Mouse (Mus musculus) NIH3T3 (cell line): ENCODE measurements around the gene Neu2.
"Not testable (repeated sequence)": the region's sequence is repeated elsewhere in the genome, so short reads cannot be mapped to it uniquely, and the experiment has no call there.

Source experiments
- DNase-seq: peaks from one replicate; pipeline ENCODE4 v3.0.0-alpha.2; 2012; ENCODE audit warnings: low read depth

Gene Neu2

GRCm38 (mm10) chr1:87509561-87510165 is at the start of gene Neu2:
Gene Neu2, plus strand, starts transcription at chr1:87509889.
- DNase-seq, result no peak

GRCm38 (mm10) chr1:87467469-87467868 is 42.2 kb upstream of the Neu2 start:
- no peak for DNase-seq

GRCm38 (mm10) chr1:87468321-87468720 is 41.4 kb upstream of the Neu2 start:
- DNase-seq, result peak; percentile 79

- not testable (repeated sequence) for DNase-seq
Observed at GRCm38 (mm10) chr1:87469971-87470370, 39.7 kb upstream of the Neu2 start, which contains the start of gene Snorc. Gene Snorc, plus strand, starts transcription at chr1:87470271.

- no peak for DNase-seq
Observed at GRCm38 (mm10) chr1:87471914-87472313, 37.8 kb upstream of the Neu2 start.

GRCm38 (mm10) chr1:87472576-87472975 is 37.1 kb upstream of the Neu2 start:
- no peak for DNase-seq

- no peak for DNase-seq
Observed at GRCm38 (mm10) chr1:87475076-87475895, 34.4 kb upstream of the Neu2 start.

GRCm38 (mm10) chr1:87482546-87482945 is 27.1 kb upstream of the Neu2 start:
- no peak for DNase-seq

- DNase-seq, result peak; percentile 80
Observed at GRCm38 (mm10) chr1:87486386-87486785, 23.3 kb upstream of the Neu2 start.

GRCm38 (mm10) chr1:87492285-87492684 is 17.4 kb upstream of the Neu2 start:
- DNase-seq, result peak; percentile 71

GRCm38 (mm10) chr1:87493542-87493941 is 16.1 kb upstream of the Neu2 start:
- DNase-seq, result no peak

GRCm38 (mm10) chr1:87505524-87505923 is 4.2 kb upstream of the Neu2 start:
- no peak for DNase-seq

- DNase-seq, result no peak
Observed at GRCm38 (mm10) chr1:87507857-87508256, 1.8 kb upstream of the Neu2 start.

GRCm38 (mm10) chr1:87508591-87509560 is 813 bp upstream of the Neu2 start:
- no peak for DNase-seq

- peak; percentile 42 for DNase-seq
Observed at GRCm38 (mm10) chr1:87510166-87510691, 540 bp downstream of the Neu2 start.

- DNase-seq, result no peak
Observed at GRCm38 (mm10) chr1:87510845-87511244, 1.2 kb downstream of the Neu2 start.

- peak; percentile 39 for DNase-seq
Observed at GRCm38 (mm10) chr1:87520467-87520866, 10.8 kb downstream of the Neu2 start.

GRCm38 (mm10) chr1:87521523-87521922 is 11.8 kb downstream of the Neu2 start:
- DNase-seq, result peak; percentile 74

GRCm38 (mm10) chr1:87525041-87525440 is 15.4 kb downstream of the Neu2 start:
- no peak for DNase-seq

- DNase-seq, result no peak
Observed at GRCm38 (mm10) chr1:87527191-87527590, 17.5 kb downstream of the Neu2 start.

GRCm38 (mm10) chr1:87532346-87532745 is 22.7 kb downstream of the Neu2 start:
- DNase-seq, result no peak

GRCm38 (mm10) chr1:87534118-87534517 is 24.4 kb downstream of the Neu2 start:
- DNase-seq, result peak; percentile 34
